Mouse (Mus musculus): ENCODE measurements around the gene Tmem167.

- TF ChIP-seq CTCF (IDR thresholded peaks at IDR 0.05; ENCODE audit: extremely low read depth, insufficient read depth, low read length) (no peak), POLR2A (IDR thresholded peaks at IDR 0.05; ENCODE audit: extremely low read depth, insufficient read depth, low read length) (no peak)
These were observed 94.6 kb downstream of the Tmem167 start for GRCm38 (mm10) chr13:90183536-90183935.

Measured in cortical plate, adult 2 months (tissue).